Mouse (Mus musculus) natural killer cell, adult 2 months (primary cell): ENCODE measurements around the gene Kif16b.

Experiments
- DNase-seq, 2 experiments: peaks; one replicate each; pipeline ENCODE4 v3.0.0; 2022; ENCODE audit warnings: low spot score in 2 of 2

The Kif16b gene

DNA sequence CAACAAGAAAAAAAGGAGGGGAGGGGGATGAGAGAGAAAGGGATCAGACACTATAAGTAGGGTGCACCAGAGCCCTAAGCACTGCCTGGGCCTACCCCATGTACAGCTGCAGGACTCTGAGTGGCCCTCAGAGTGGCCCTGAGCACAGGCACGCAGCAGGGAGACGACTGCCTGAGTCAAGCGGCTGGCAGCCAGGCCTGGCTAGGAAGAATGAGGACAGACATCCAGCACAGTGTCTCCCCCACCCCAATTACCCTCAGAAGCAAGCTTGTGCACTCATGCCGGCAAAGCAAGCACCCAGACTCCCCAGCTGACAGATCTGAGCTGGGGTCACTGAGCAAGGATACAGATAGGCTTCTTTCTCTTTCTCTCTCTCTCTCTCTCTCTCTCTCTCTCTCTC lies 25.4 kb downstream of the Kif16b start:
- DNase-seq, result no peak

DNA sequence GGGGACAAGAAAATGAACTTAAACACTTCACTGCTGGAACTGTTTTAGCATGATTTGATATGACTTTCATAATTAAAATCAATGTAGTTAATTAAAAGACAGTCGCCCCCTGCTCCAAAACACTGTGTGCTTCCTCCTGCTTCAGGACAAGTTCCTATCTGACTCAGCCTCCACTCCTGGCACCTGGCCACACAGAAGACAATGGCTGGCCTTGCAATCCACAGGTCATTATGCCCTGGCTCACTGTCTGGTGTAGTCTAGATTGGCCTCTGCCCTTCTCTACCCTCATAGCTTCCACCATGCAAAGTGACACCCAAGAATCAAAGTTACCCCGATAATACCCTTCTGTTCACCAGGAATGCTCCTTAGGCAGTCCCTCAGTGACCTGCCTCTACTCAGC lies 26.8 kb downstream of the Kif16b start:
- no peak for DNase-seq

DNA sequence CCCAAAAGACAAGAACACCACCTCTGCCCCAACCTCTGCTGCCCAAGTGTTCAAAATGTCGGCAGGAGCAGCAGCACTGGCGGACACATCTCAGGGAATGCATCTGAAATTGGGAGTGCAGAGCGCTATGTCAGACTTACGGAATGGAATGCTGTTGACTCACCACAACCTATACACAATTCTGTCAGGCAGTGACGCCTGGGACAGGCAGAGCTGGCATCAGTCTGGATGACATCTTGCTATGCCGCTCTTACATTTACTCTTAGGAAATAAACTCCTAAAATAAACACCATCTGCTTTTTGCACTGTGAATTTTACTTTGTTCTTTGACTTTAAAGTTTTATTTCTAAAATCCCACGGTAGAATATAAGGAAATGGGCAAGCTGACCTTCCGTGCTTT lies 31.3 kb downstream of the Kif16b start:
- no peak for DNase-seq

DNA sequence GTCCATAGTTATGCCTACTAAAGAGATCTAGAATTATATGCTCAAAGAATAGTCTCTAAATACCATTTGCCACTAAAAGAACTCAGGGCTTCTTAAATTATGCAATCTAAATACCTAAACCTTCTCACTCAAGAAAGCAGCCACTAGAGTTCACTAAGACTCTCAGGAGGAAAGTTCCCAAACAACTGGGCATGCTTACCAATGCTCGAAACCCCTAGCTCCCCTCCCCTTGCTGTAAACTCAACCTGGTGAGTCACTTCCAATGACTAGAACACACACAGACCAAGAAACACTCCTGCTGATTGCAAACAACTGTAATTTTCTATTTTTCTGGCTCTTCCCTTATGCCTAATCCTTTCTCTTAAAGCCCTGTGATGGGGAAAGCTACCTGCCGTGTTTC lies 33.9 kb downstream of the Kif16b start:
- no peak for DNase-seq

DNA sequence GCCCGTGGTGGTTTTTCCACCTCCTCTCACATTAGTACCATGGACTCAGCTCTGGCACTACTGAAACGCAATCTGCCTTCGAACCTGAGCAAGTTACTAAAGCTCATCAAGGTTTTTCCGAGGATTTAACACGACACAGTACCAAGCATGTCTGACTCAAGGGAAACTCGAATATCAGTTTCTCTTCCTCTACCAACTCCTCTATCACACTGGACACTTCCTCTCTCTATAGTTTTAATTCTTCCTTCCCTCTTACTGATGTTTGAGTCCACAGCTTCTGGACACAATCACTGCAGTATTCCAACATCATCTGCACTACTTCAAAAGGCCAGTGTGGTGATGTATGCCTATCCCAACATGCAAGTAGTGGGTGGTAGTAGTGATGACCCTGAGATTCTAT lies 40.3 kb downstream of the Kif16b start:
- DNase-seq, result no peak

DNA sequence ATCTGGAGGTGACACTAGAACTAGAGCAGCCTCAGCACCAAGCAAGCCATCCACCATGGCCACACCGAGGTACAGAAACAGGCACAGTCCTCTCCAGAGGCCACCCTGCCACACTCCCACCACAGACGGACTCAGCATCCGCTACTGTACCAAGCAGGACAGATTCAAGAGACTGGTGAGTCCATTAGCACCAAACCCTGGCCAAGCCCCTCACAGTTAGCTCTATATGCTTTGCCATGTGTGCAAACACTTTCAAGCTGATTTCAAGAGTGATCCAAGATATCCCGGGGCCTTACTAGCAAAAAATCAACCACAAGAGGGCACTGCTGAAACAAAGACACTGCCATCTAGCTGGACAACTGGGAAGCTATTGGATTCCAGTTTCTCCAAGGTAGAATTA lies 41.9 kb downstream of the Kif16b start:
- DNase-seq, result no peak

DNA sequence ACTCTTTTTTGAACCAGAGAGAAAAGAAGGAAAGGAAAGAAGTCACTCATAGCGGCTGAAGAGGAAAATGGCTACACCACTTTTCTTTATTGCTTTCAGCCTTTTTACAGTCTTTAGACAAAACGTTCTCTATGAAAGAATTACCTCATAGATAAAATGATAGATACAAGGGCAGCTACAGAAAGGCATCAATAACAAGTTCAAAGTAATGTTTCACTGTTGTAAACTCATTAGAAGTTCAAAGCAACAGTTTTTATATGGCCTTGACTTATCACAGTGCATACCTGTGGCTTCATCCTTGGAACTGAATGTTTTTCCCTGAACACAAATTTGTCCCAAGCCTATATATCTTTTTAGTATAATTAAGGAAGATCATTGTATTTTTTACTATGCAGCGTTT lies 62.6 kb downstream of the Kif16b start:
- no peak for DNase-seq

DNA sequence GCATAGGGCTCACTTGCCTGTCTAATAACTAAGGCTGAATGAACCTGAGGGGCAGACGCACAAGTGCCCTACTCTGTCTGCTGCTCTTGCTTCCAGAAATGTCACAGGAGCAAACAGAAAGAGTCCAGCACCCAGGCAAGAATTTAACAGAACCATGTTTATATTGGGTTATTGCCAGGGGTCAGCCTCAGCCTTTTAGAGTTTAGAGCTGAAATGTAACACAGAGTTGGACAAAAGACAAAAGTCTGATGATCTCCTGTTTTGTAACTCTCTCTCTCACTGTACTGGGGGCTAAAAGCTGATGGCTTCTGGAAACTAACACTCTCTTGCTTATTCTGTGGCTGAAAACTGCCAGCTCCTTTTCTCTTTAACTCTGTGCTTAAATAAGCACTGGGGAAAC lies 63.2 kb downstream of the Kif16b start:
- DNase-seq, result no peak

DNA sequence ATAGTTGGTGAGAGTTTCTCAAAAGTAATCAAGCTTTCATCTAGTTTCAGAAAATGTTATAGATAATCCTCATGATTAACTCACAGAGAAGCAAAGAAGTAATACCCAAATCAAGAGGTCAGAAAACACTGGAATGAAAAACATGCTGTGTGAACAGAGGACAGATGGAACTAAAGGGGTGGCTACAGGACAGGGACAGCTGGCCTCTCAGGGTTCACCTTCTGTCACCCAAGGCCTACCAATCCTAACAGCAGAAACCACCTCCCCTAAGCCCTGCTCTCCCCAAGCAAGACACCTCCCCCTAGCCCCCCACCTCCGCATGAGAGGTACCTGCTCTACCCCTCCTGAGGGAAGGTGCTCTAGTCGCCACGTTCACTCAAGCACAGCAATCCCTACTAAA lies 66.6 kb downstream of the Kif16b start:
- no peak for DNase-seq

DNA sequence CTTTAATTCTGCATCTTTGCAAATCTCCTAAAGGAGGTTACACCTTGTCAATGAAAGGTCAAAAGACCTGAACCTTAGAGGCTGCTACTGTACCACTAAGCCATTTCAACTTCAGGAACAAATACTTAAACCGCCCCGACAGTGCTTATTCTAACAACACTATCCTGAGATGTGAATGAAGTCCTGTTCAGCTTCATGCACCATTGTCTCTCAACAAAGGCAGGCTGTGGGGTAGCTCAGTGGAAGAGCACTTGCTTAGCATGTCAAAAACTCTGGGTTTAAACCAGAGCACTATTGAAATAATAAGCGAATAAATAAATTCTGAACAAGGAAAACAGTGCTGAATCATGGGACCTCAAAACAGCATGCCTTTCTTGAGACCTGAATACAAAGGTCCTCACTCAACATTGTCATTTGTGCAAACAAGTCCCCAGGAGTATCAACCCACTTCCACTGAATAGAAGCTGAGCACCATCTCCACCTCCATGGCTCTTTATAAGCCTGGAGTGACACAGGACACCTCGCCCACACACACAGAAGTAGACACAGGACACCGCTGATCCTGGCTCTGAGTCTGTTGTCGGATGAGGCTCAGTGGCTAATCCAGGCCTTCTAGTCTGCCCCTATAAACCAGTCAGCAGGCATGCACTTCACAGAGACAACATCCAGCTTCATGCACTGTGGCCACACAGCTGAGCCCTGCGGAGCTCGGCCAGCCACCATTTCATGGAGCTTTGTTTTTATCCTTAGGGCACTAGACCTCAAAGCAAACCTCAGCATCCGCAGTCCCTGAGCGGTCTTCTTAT lies 68.5 kb downstream of the Kif16b start:
- no peak for DNase-seq

DNA sequence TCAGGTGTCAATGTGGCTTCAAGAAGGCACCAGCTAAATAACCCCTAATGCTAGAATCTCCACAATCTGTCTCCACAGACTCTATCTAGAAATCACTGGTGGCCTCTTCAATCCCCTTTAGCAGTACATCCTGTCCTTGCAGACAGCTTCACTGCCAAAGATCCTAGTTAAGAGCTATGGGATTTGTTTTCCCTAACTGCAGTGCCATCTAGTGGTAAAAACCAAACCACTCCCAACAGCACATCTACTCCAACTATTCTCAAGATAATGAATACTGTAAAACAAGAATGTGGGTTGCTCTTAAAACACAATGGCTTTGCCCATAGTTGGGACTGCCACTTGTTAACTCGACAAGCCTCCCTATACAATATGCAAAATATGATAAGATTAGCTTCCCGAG lies 88.3 kb downstream of the Kif16b start:
- DNase-seq, result no peak

DNA sequence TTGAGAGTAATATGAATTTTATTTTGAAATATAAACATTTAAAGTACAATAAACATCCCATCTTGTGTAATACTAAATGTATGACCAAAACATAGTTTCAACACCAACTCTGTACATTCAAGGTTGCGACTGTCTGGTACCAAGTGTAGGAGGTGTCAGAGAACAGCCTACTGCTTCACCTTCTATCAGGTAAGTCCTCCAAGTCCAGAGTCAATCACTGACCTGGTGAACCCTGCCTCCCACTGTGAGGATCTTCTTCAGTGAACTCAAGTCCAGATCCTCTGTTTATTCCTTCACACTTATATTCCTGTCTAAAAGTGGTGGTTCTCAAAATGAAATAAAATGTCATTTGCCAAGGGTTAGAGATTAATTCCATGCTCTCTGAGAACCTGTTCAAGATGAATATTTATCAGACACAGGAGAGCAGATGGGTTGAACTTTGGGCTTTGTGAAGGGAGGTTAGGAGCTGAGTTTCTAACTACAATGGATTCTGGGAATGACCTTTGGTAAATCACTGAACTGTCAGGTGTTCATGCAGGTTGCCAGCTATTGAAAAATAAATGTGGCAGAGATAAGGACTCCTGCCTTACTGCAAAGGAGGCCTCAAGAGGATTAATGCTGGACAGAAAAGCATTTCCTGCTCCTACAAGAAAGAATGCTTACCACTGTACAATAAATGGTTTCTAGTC lies 97.4 kb downstream of the Kif16b start:
- no peak for DNase-seq

DNA sequence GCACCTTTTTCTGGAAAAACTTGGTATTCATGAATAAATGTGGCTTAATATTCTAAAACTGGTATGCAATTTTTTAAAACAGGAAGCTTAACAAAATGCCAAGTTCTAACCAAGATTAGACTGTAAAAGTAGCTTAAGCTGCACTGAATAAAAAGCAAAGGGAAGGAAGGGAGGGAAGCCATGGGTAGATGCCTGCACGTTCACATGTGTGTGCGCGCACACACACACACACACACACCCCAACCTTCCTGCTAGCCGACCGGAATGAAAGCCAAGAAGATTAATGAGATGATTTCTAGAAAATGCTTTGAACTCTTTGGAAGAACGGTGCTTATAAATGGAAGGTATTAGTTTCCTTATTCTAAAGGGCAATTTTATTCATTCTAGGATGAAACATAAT lies 104.0 kb downstream of the Kif16b start:
- DNase-seq, result no peak

DNA sequence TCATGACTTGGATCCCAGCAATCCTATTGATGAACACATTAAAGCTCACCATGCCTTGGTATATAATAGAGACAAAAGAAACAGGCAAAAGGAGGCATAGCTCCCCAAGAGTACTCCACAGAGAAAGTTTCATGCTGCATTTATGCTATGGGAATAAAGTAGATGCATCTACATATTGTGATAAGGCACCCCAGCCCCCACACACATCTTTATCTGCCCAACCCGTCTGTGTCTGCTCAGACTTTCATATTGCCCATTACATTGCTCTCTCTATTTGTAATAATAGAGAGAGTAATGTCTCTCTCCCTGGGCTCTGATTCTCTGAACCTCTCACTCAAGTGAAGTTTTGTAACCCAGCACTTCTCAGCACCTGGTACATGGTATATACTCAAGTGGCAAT lies 126.0 kb downstream of the Kif16b start:
- no peak for DNase-seq

DNA sequence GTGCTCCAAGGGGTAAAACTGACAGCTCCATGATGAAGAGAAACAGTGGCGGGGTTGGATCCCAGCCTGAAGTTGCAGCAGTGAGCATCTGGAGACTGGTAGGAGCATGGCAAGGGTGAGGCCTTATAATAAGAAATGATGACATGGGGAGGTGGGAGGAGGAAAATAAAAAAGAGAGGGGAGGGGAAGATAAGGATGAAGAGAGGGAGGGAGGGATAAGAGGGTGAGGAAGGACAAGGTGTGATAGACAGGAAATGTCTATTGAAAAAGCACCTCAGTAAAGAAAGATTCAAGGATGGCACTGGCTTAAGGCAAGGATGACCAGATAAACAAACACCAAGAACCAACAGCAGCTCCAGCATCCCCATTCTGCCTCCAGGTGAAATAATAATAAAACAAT lies 126.6 kb downstream of the Kif16b start:
- no peak for DNase-seq

DNA sequence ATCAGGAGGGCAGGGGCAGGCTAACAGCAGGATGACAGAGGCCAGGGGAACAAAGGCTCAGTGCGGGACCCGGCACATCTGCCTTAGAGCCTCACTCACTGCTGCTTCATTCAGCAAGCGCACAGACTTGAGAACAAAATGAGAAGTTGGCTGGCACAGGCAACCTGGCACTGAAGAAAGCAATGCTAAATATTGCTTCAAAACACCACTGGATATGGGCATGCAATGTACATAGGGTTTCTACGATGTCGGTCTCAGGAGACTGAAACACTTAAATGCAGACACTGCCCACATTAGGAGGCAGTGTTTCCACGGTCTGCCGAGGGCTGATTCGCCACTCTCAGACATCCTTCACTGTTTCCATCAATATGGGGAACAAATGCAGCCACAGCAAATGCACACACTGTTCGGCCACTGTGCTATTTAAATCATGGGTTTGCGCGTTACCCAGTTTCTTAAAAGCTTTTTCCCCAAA lies 131.6 kb downstream of the Kif16b start:
- DNase-seq, result no peak

DNA sequence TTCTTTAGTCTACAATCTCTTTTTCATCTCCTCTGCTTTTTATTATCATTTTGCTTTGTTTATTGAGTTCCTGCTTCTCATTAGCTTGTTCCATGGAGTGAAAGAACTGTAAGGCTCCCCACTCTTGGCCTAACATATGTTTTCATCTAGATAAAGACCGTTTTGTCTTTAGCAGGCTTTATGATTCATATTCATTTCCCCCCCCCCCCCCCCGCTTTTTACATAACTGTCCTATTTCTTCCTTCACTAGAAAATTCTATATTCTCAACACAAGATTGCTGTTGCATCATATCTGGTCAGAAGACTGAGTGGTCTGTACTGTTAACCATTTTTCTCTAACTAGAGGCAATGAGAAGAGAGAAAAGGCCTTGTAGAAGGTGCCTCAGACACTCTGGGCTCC lies 137.1 kb downstream of the Kif16b start:
- DNase-seq, result no peak

DNA sequence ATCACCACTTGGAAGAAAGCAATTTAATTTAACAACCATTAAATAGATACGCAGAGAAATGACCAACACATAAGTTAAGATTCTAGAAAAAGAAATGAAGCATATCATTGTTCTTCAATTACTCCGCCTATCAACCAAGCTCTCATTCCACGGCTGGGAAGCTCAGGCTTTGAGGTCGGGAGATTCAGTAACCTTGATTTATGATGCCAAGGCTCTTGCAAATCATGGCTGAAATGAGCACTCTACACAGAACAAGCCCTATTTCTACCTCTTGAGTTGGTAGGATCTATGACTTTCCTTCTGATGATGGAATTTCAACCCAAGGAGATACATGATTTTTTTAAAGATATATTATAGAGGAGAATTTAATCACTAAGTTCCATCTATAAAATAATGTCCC lies 140.5 kb downstream of the Kif16b start:
- DNase-seq, result no peak

DNA sequence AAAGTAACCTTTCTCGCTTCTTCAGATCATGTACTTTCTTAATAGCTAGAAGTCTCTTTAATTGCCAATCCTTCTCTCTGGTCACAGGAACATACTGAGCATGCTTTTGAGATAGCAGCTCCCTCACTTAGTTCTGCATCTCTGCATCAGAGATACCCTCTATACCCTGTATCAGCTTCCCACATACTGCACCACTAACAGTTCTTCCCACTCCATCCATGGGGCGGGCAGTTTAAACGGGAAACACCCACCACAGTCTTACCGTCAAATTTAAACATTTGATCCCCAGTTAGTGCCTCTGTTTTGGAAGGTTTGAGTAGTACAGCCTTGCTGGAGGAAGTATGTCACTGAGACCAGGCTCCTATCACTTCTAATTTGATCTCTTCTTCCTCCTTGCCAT lies 142.1 kb downstream of the Kif16b start:
- no peak for DNase-seq

DNA sequence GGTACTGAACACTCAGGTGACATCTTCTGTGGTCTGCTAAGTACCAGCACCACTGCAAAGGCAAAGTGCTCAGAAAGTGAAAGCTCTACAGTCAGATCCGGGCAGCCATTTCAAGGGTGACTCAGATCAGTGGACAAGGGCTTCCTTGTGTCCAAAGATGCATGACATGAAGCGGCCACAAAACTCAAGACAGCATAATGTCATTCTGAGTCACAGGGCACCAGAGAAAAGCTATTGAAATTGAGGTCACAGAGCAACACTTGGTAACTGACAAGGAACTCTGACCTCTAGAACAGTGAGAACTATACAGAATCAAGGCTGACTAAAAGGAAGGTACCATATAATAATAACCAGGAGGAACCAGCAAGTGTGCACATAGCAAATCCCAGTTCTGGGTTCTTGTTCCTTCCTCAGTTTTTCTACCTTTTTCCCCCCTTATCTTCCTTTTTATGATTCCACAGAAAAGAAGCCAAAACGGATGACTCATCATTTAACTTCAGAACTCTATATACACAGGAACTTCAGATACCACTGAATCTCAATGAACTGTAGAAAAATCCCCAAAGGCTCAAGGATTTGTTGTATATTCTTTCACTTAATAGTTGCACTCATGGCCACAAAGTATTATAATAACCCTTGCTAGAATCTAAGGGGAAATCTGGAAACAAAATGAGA lies 143.1 kb downstream of the Kif16b start:
- DNase-seq, result no peak

DNA sequence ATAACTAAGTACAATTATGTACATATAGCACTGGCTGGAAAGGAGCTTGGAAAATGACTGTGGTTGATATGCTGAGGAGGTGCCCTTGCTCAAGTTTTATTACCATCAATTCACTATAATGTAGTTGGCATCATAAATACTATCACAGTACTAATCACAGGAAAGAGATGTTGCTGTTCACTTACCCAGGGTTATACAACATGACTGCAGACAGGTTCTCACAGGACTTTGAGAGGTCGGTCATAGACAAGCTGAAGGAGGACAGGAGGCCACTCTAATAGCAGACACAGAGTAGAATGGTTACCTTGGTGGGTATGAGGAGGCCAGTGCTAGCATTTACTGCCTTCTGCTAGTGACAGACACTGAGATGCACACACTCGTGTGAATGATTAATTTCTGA lies 162.0 kb downstream of the Kif16b start:
- DNase-seq, result no peak

DNA sequence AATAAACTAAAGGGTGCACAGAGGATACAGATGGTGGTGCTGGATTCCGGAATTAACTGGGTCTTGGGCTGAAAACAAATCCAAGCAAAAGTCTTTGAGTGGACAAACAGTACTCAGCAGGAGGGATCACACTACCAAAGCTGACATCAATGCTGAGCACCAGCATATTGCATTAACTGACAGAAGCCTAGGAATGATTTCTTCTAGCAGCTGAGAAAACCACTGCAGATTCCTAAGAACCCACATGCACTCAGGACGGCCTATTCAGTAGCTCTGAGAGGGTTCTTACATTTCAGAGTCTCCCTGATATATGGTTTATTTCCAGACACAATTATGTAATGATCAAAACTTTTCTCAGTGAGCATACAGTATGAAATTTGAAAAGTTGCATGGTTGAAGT lies 162.8 kb downstream of the Kif16b start:
- no peak for DNase-seq

DNA sequence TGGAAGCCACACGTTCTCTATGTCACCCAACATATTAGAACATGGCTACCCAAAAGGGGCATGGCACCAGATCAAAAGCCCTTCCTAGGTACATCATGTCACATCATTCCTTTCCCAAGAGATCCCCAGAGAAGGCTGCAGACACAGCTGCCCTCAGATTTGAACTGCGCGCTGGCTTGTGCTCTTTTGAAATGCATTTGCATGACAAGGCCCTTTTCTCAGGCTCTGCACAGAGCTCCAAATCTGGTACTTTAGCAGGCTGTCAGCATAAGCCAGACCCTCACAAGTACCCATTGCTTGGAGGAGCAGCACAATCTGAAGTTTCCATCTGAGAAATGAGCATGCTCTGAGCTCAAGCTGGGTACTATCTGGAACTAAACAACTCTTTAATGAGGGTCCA lies 165.6 kb downstream of the Kif16b start:
- no peak for DNase-seq
